Mouse (Mus musculus) heart, embryonic 13.5 days (tissue): ENCODE data around the gene Smg7. TPM values are rescaled to one million over a fixed set of nuclear protein-coding genes. Genes with fewer than 3 reads are reported as not detected.

Source experiments
- ATAC-seq: fragments of 200-750 bp; cut with Nextera tagmentation; 2 replicates; pipeline ENCODE4 v1.8.0; 2017; ENCODE audit warnings: moderate TSS enrichment; ENCODE audit not compliant: insufficient number of reproducible peaks, low FRiP score, low TSS enrichment; ENCODE audit errors: extremely low read depth
- H3K27ac ChIP-seq: fragments of 300-500 bp; sonication (generic); replicated peaks from 2 replicates; pipeline ENCODE4 v1.5.1; 2015; ENCODE audit warnings: moderate library complexity, mild to moderate bottlenecking, inconsistent platforms
- H3K27me3 ChIP-seq: fragments of 300-500 bp; sonication (generic); replicated peaks from 2 replicates; pipeline ENCODE4 v1.6.1; 2015; ENCODE audit warnings: mild to moderate bottlenecking, inconsistent platforms
- H3K36me3 ChIP-seq: fragments of 300-500 bp; sonication (generic); 2 replicates; pipeline ENCODE4 v1.6.1; 2015; ENCODE audit warnings: mild to moderate bottlenecking, inconsistent platforms
- H3K4me1 ChIP-seq: fragments of 300-500 bp; sonication (generic); 2 replicates; pipeline ENCODE4 v1.6.1; 2015; ENCODE audit warnings: inconsistent platforms
- H3K4me2 ChIP-seq: fragments of 300-500 bp; sonication (generic); 2 replicates; pipeline ENCODE4 v1.6.1; 2015; ENCODE audit warnings: inconsistent platforms, mild to moderate bottlenecking, moderate library complexity
- H3K4me3 ChIP-seq: fragments of 300-500 bp; sonication (generic); 2 replicates; pipeline ENCODE4 v1.5.1; 2015; ENCODE audit warnings: moderate library complexity, mild to moderate bottlenecking, inconsistent platforms
- H3K9ac ChIP-seq: fragments of 300-500 bp; sonication (generic); 2 replicates; pipeline ENCODE4 v1.6.1; 2015; ENCODE audit warnings: inconsistent platforms, mild to moderate bottlenecking, moderate library complexity
- H3K9me3 ChIP-seq: fragments of 300-500 bp; sonication (generic); 2 replicates; pipeline ENCODE4 v1.6.1; 2016; ENCODE audit warnings: inconsistent platforms
- WGBS: fragments of 180-500 bp; shearing (Covaris S2); methylation state at CpG from one replicate; pipeline ENCODE4 v1.1.7; 2015; ENCODE audit warnings: mixed read lengths; 5-methylcytosine and 5-hydroxymethylcytosine counted together
- polyA plus RNA-seq: library from polyadenylated mRNA; unstranded; fragments of >200 nt; fragmentation: Nextera tagmentation; extraction: Ambion mirVana; gene quantifications from 2 replicates; pipeline ENCODE4 v1.2.1, GENCODE M21; 2015

Smg7 gene
- polyA plus RNA-seq, 1 experiment from 2014 or later, result 22.4 TPM

GRCm38 (mm10) chr1:152800633-152801176 is 101.7 kb downstream of the Smg7 start:
- WGBS, result 70% methylated on average over 13 of the region's 13 CpGs
- Histone ChIP-seq H3K27me3 (no peaks in the 10 kb centered on the region), H3K4me1 (peaks cover 19% of the 10 kb centered on the region), H3K4me2 (no peak overlapping the region), H3K36me3 (no peaks in the 10 kb centered on the region), H3K9me3 (no peaks in the 10 kb centered on the region), H3K27ac (peak overlapping the region; percentile 73), H3K4me3 (no peak overlapping the region), H3K9ac (no peak overlapping the region)
- no peak for ATAC-seq

GRCm38 (mm10) chr1:152799897-152800296 is 102.5 kb downstream of the Smg7 start, which contains the start of gene Ncf2:
Ncf2 (plus strand) TSS chr1:152800194.
- Histone ChIP-seq H3K4me2 (peak within 1 kb of the TSS; percentile 21), H3K9me3 (no peaks in the 10 kb centered on the region), H3K4me3 (no peak within 1 kb of the TSS), H3K27ac (peak within 1 kb of the TSS; percentile 73), H3K9ac (0 out of 2 replicates have a peak within 1 kb of the TSS, but pooled peaks have one; percentile 33), H3K4me1 (peaks cover 21% of the 10 kb centered on the region), H3K27me3 (no peaks in the 10 kb centered on the region), H3K36me3 (no peaks in the 10 kb centered on the region)
- WGBS, result 9% methylated on average over 2 of the region's 2 CpGs
- ATAC-seq, result no peak

- WGBS, result 63% methylated on average over 9 of the region's 9 CpGs
- Histone ChIP-seq H3K36me3 (no peaks in the 10 kb centered on the region), H3K9ac (no peak overlapping the region), H3K27ac (peak overlapping the region; percentile 29; the same call in 1 of the 2 replicates), H3K4me1 (peaks cover 28% of the 10 kb centered on the region), H3K27me3 (no peaks in the 10 kb centered on the region), H3K4me3 (no peak overlapping the region), H3K4me2 (no peak overlapping the region), H3K9me3 (no peaks in the 10 kb centered on the region)
- ATAC-seq, result no peak
Measured at GRCm38 (mm10) chr1:152798125-152798524, 104.3 kb downstream of the Smg7 start.

GRCm38 (mm10) chr1:152796683-152797263 is 105.7 kb downstream of the Smg7 start:
- Histone ChIP-seq H3K9ac (no peak overlapping the region), H3K27ac (no peak overlapping the region), H3K4me3 (no peak overlapping the region), H3K36me3 (no peaks in the 10 kb centered on the region), H3K9me3 (no peaks in the 10 kb centered on the region), H3K4me2 (no peak overlapping the region), H3K4me1 (peaks cover 36% of the 10 kb centered on the region), H3K27me3 (no peaks in the 10 kb centered on the region)
- 74% methylated on average over 8 of the region's 8 CpGs for WGBS
- no peak for ATAC-seq

DNA sequence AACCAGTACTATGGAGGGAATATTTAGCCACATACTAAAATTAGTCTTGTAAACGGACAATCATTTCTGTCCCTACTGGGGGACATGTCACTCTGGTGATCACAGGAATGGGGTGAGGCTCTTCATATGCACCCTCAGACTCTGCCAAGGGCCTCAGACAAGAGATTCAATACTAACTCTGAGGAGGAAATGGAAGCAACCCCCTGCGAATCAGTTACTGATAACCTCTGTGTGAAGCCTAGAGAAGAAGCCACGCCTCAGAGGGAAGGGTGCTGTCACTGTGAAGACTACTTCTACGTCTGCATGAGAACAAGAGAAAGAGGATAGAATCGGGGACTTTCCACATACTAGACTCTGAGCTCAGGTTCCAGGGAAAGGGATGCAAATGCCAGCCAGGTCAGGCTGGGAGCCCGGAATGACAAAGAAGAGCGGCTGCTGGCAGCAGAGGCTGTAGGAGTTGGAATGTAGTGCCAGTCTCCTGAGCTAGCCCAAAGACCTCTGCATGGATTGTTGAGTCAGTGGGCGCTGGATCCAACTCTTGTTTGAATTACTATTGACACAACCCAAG is 106.7 kb downstream of the Smg7 start:
- H3K4me1 ChIP-seq, result peaks cover 45% of the 10 kb centered on the region
- no peak for ATAC-seq
- WGBS, result 51% methylated on average over 8 of the region's 8 CpGs
- no peak overlapping the region for H3K27ac ChIP-seq
- H3K4me2 ChIP-seq, result no peak overlapping the region
- H3K36me3 ChIP-seq, result no peaks in the 10 kb centered on the region
- H3K27me3 ChIP-seq, result no peaks in the 10 kb centered on the region
- no peak overlapping the region for H3K9ac ChIP-seq
- H3K4me3 ChIP-seq, result no peak overlapping the region
- H3K9me3 ChIP-seq, result no peaks in the 10 kb centered on the region

DNA sequence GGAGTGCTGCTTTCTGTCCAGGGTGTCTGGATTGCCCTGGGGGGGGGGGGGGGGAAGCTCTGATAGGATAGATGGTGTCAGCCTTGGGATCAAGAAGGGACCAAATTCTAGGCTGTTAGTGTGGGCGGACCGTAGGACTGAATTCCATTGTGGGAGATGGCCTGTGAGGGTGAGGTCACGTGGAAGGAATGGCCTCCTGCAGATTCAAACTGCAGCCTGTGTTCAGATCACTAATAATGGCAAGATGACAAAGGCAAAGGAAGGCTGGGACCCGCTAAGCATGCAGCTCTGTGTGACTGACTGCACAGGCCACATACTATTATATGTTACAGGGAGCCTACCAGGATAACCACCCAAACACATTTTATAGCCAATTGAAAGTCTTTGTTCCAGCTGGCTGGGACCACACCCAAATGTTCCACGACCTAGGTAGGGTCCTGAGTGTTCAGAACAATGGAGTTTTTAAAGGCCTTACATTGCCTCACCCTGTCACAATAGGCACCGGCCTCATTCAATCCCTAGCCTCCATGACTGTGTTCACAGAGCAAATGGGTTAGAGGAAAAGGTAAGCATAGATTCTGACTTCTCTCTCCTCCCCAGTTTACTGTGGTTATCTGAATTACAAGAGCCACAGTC is 108.8 kb downstream of the Smg7 start:
- no peak overlapping the region for H3K4me3 ChIP-seq
- 66% methylated on average over 6 of the region's 6 CpGs for WGBS
- H3K4me2 ChIP-seq, result no peak overlapping the region
- no peak for ATAC-seq
- no peaks in the 10 kb centered on the region for H3K36me3 ChIP-seq
- H3K27me3 ChIP-seq, result no peaks in the 10 kb centered on the region
- H3K9me3 ChIP-seq, result no peaks in the 10 kb centered on the region
- H3K4me1 ChIP-seq, result peaks cover 41% of the 10 kb centered on the region
- H3K27ac ChIP-seq, result 0 out of 2 replicates have a peak overlapping the region, but pooled peaks have one; percentile 32
- H3K9ac ChIP-seq, result no peak overlapping the region

- ATAC-seq, result no peak
- Histone ChIP-seq H3K4me2 (no peak overlapping the region), H3K4me1 (peaks cover 41% of the 10 kb centered on the region), H3K36me3 (no peaks in the 10 kb centered on the region), H3K9me3 (no peaks in the 10 kb centered on the region), H3K27me3 (no peaks in the 10 kb centered on the region), H3K4me3 (no peak overlapping the region), H3K9ac (no peak overlapping the region), H3K27ac (peak overlapping the region; percentile 32; the same call in 1 of the 2 replicates)
- 58% methylated on average over 12 of the region's 12 CpGs for WGBS
Measured at GRCm38 (mm10) chr1:152792736-152793494, 109.5 kb downstream of the Smg7 start.

DNA sequence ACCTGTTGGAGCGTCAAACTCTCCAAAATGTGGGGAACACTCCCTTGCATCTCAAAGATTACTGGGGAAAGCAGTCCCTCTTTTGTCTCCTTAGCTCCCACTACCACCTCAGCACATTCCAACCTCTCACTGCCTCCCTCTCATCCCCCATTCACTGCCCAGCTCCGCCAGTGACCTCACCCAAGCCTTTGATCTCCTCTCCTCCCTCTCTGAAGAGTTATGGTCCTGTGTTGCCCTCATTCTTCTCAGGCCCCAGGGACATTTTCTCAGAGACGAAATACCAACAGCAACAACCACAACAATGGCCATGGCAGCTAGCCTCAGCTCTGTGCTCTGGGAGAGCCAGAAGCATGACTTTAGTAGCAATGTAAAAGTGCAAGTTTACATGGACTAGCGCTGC is 111.2 kb downstream of the Smg7 start:
- no peaks in the 10 kb centered on the region for H3K9me3 ChIP-seq
- H3K9ac ChIP-seq, result no peak overlapping the region
- no peak for ATAC-seq
- H3K27ac ChIP-seq, result peak overlapping the region; percentile 77
- no peaks in the 10 kb centered on the region for H3K27me3 ChIP-seq
- H3K4me2 ChIP-seq, result peak overlapping the region; percentile 39
- no peaks in the 10 kb centered on the region for H3K36me3 ChIP-seq
- no peak overlapping the region for H3K4me3 ChIP-seq
- WGBS, result 21% methylated on average over 4 of the region's 4 CpGs
- H3K4me1 ChIP-seq, result peaks cover 37% of the 10 kb centered on the region

- H3K4me1 ChIP-seq, result peaks cover 34% of the 10 kb centered on the region
- ATAC-seq, result peak; percentile 28; the same call in 1 of the 2 replicates
- H3K27ac ChIP-seq, result peak overlapping the region; percentile 77
- no peak overlapping the region; the same call in 1 of the 2 replicates for H3K4me3 ChIP-seq
- no peaks in the 10 kb centered on the region for H3K27me3 ChIP-seq
- H3K9me3 ChIP-seq, result no peaks in the 10 kb centered on the region
- peak overlapping the region; percentile 39 for H3K4me2 ChIP-seq
- no peak overlapping the region for H3K9ac ChIP-seq
- H3K36me3 ChIP-seq, result no peaks in the 10 kb centered on the region
- 3% methylated on average over 6 of the region's 6 CpGs for WGBS
Measured at GRCm38 (mm10) chr1:152790821-152791220, 111.6 kb downstream of the Smg7 start.

GRCm38 (mm10) chr1:152790254-152790653 is 112.2 kb downstream of the Smg7 start:
- Histone ChIP-seq H3K4me2 (peak overlapping the region; percentile 39), H3K36me3 (no peaks in the 10 kb centered on the region), H3K27me3 (no peaks in the 10 kb centered on the region), H3K27ac (peak overlapping the region; percentile 77), H3K4me3 (peak overlapping the region; percentile 1; the same call in 1 of the 2 replicates), H3K9me3 (no peaks in the 10 kb centered on the region), H3K4me1 (peaks cover 31% of the 10 kb centered on the region), H3K9ac (no peak overlapping the region)
- WGBS, result 24% methylated on average over 12 of the region's 12 CpGs
- no peak for ATAC-seq

DNA sequence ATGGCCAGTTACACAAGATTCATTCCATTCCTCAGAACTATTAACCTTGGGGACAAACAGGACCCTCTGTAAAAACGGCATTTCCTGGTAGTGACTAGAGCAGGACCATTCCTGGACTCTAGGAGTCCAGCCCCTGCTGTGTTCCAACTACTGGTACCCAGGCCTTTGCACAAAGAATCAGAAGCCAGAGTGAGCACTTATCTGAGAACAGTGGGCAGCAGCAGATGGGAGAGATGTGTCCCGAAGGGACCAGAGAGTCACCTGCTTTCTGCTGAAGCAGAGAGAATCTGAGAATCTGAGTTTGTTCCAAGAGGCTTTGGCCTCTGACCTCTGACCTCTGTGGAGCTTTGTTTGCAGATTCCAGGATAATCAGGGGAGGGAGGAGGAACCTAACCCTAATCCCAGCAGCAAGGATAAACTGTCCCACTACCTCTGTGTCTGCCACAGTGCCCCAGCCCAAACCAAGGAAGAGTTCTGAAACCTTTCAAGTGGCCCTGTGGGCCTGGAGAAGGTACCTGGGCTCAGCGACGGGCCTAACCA is 114.3 kb downstream of the Smg7 start:
- H3K9ac ChIP-seq, result no peak overlapping the region
- no peak overlapping the region for H3K27ac ChIP-seq
- no peaks in the 10 kb centered on the region for H3K36me3 ChIP-seq
- no peak overlapping the region for H3K4me2 ChIP-seq
- no peaks in the 10 kb centered on the region for H3K27me3 ChIP-seq
- no peak overlapping the region for H3K4me3 ChIP-seq
- ATAC-seq, result no peak
- WGBS, result 55% methylated on average over 4 of the region's 4 CpGs
- H3K4me1 ChIP-seq, result peaks cover 25% of the 10 kb centered on the region
- H3K9me3 ChIP-seq, result no peaks in the 10 kb centered on the region
